12 mouse cellular contexts compared by ENCODE assay signal in the genomic region with DNA sequence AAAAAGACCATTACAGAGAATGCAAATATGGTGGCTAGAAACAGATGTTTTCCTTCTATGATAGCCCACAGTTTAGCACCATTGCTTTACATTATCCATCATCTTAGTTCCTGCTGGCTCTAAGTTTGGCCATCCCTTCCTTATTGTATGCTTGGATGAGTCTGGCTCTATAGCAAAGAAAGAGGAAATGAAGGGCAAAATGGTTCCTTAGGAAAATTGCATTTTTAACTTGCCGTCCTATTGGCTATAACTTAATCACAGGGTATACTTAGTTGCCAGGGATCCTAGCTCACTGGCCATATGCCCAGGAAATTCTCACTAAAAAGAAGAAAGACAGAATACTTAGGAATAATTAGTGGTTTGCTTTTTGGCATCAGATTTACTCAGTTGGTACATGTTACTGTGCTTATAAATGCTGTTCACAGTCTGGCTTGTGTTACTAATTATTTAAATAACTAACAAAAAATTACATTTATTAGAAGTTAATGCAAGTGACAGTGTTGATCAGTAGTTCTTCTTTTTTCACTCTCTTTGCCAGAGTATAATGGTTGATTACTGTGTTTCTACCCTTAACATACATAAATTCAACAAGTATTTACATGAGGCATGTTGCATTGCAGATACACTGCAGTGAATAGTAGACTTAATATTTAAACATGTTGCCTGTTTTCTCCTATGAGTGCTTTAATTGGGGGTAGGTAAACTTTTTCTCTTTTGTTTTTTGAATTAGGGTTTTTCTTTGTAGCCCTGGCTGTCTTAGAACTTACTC. TPM values are rescaled to one million over a fixed set of nuclear protein-coding genes. Genes with fewer than 3 reads are reported as not detected.
DNase-seq lines count a peak whose midpoint lies in the region; ATAC-seq and TF ChIP-seq lines count a peak whose summit lies in the region.
"Had no signal": no experiment of that assay in that cellular context is flagged by ENCODE, and none has a peak within 500 bp of the region (broad histone marks: within the 10 kb centered on the region; RNA-seq: fewer than 3 reads in every experiment).

No protein-coding gene starts in this region.

- no peak for TF ChIP-seq CTCF in forebrain, postnatal 0 days (IDR thresholded peaks at IDR 0.05; ENCODE audit: low read depth)

- no peaks in the 10 kb centered on the region for H3K36me3 ChIP-seq in forebrain, postnatal 0 days (ENCODE audit: insufficient read depth)

- no peaks in the 10 kb centered on the region for H3K27me3 ChIP-seq in forebrain, postnatal 0 days (ENCODE audit: insufficient read depth, low read length)
- H3K27me3 ChIP-seq: limb, embryonic 12.5 days had no signal

- H3K4me1 ChIP-seq in forebrain, postnatal 0 days (ENCODE audit: insufficient read depth), result 0 out of 2 replicates have a peak, but pooled peaks cover 4% of the 10 kb centered on the region
- H3K4me1 ChIP-seq: limb, embryonic 12.5 days had no signal

- ATAC-seq in forebrain, postnatal 0 days, result peak; percentile 94
- no peak for ATAC-seq in activated CD4-positive, CD25-positive, alpha-beta regulatory T cell, adult 4 months

- peak overlapping the region; percentile 31; the same call in 1 of the 2 replicates for H3K27ac ChIP-seq in forebrain, postnatal 0 days (ENCODE audit: low read depth, low read length)
- H3K27ac ChIP-seq: heart, adult 2 months; limb, embryonic 12.5 days had no signal

- 12% methylated on average over 1 of the region's 1 CpGs for WGBS in forebrain, postnatal 0 days

- no peaks in the 10 kb centered on the region for H3K9me3 ChIP-seq in forebrain, postnatal 0 days (ENCODE audit: low read length)
- H3K9me3 ChIP-seq: limb, embryonic 12.5 days had no signal

- no peak overlapping the region for H3K4me2 ChIP-seq in forebrain, postnatal 0 days (ENCODE audit: low read depth)
- H3K4me2 ChIP-seq: limb, embryonic 12.5 days had no signal

- peak; percentile 41 for DNase-seq in layer of hippocampus, adult 11-12 months (ENCODE audit: low spot score)
- DNase-seq in layer of hippocampus, postnatal 25 days (ENCODE audit: extremely low spot score in 1 of 2, low spot score in 1 of 2), result no peak
- DNase-seq in right cerebral cortex, postnatal 14 days, result peak; percentile 24
- DNase-seq in right cerebral cortex, adult 2 months (ENCODE audit: low spot score in 2 of 2), result no peak
- DNase-seq in forebrain, postnatal 0 days, result peak; percentile 85
- no peak for DNase-seq in kidney, adult 18-20 months
- no peak for DNase-seq in spleen, adult 18-20 months
- DNase-seq: heart, adult 2 months; kidney, postnatal 10 days; lung, postnatal 4 days had no signal

- H3K4me3 ChIP-seq in forebrain, postnatal 0 days (ENCODE audit: low read depth, low read length), result no peak overlapping the region
- H3K4me3 ChIP-seq: heart, adult 2 months; limb, embryonic 12.5 days had no signal

- no peak overlapping the region for H3K9ac ChIP-seq in forebrain, postnatal 0 days
- H3K9ac ChIP-seq: limb, embryonic 12.5 days had no signal

RNA-seq across cellular contexts. Expression of a gene that starts 22.9 kb away (rescaled TPM):
- total RNA-seq in layer of hippocampus, postnatal 25 days (2021), result 10 to 100 TPM; 38.7 to 46.7 TPM
- total RNA-seq in forebrain, postnatal 0 days (2014; rRNA removed), result 25.9 and 31.2 TPM in 2 replicates
- polyA plus RNA-seq in forebrain, postnatal 0 days (2015; fragmentation: Nextera tagmentation; extraction: Ambion mirVana), result 12.1 and 15.3 TPM in 2 replicates
- polyA plus RNA-seq in activated CD4-positive, CD25-positive, alpha-beta regulatory T cell, adult 4 months (2017; shearing (Covaris generic)), result 10 to 100 TPM; 11.4 to 11.6 TPM

RNA-seq across cellular contexts. Expression of a gene that starts 31.1 kb away (rescaled TPM):
- total RNA-seq in layer of hippocampus, postnatal 25 days (2021), result 10 to 100 TPM; 20.0 to 20.3 TPM
- total RNA-seq in forebrain, postnatal 0 days (2014; rRNA removed), result 29.9 and 36.6 TPM in 2 replicates
- 14.6 and 19.2 TPM in 2 replicates for polyA plus RNA-seq in forebrain, postnatal 0 days (2015; fragmentation: Nextera tagmentation; extraction: Ambion mirVana)
- polyA plus RNA-seq in activated CD4-positive, CD25-positive, alpha-beta regulatory T cell, adult 4 months (2017; shearing (Covaris generic)), result 10 to 100 TPM; 10.3 to 11.3 TPM

Comparison
In these comparisons a context has a peak if more than half of its experiments do, and no peak if none do; other contexts are left out.
1. DNase-seq: peak in layer of hippocampus, adult 11-12 months (single experiment), right cerebral cortex, postnatal 14 days (single experiment) and forebrain, postnatal 0 days (single experiment); none in layer of hippocampus, postnatal 25 days (0 of 2), right cerebral cortex, adult 2 months (0 of 2), kidney, adult 18-20 months (single experiment) and spleen, adult 18-20 months (0 of 2).